8 mouse cellular contexts compared by ENCODE assay signal in the genomic region with DNA sequence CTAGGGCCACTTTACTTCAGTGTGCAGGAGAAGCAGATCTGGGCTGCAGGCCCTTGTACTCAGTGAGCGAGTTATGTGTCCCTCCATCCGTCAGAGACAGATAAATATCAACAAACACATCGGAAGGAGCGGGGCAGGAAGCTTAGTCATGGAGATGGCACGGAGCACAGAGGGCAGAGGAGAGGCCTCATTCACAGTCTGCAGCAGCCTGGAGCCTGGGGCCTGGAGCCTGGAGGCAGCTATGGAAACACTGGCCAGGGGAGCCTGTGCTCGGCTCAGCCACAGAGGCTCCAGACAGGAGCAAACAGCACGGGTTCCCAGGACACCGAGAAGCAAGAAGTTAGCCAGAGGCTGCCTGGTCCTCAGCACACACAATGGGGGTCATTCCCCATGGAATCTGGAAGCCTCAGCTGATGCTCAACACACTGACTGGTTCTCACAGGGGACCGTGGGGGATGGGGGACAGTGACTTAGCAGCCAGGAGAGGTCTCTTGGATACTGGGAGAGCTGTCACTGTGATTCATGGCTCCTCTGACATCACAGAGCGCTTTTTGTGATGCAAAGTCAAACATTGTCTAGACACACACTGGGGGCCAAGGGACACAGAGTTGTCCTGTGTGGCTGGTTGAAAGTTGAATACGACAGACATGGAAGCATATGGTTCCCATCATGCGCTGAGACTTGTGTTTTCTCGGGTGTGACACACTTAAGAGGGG.
DNase-seq lines count a peak whose midpoint lies in the region; ATAC-seq and TF ChIP-seq lines count a peak whose summit lies in the region.

No protein-coding gene starts in this region.

- no peaks in the 10 kb centered on the region for H3K36me3 ChIP-seq in heart, postnatal 0 days (replicated peaks; ENCODE audit: control insufficient read depth, insufficient read depth, low read length)
- no peaks in the 10 kb centered on the region for H3K36me3 ChIP-seq in limb, embryonic 11.5 days (ENCODE audit: control insufficient read depth, insufficient read depth, low read length)
- H3K36me3 ChIP-seq in neural tube, embryonic 14.5 days (ENCODE audit: control insufficient read depth, insufficient read depth, low read length), result no peaks in the 10 kb centered on the region

- peaks cover 7% of the 10 kb centered on the region; the same call in 1 of the 2 replicates for H3K4me1 ChIP-seq in heart, postnatal 0 days (ENCODE audit: control insufficient read depth, insufficient read depth)
- peaks cover 9% of the 10 kb centered on the region for H3K4me1 ChIP-seq in limb, embryonic 11.5 days (ENCODE audit: control insufficient read depth, insufficient read depth, low read length)
- 0 out of 2 replicates have a peak, but pooled peaks cover 5% of the 10 kb centered on the region for H3K4me1 ChIP-seq in neural tube, embryonic 14.5 days (ENCODE audit: control insufficient read depth, insufficient read depth, low read length)

- H3K4me3 ChIP-seq in heart, postnatal 0 days (ENCODE audit: low read depth, low read length), result no peak overlapping the region
- H3K4me3 ChIP-seq in limb, embryonic 11.5 days (ENCODE audit: low read depth, low read length), result no peak overlapping the region
- H3K4me3 ChIP-seq in neural tube, embryonic 14.5 days (ENCODE audit: low read depth, low read length), result no peak overlapping the region

- no peak for DNase-seq in heart, postnatal 0 days (ENCODE audit: low spot score)
- no peak for DNase-seq in heart, postnatal 4 days
- DNase-seq in embryo, embryonic 10 days (ENCODE audit: low spot score), result peak; percentile 82
- DNase-seq in limb, embryonic 11.5 days (ENCODE audit: low spot score), result no peak
- no peak for DNase-seq in thymus, adult 18-20 months
- no peak for DNase-seq in gastrocnemius, postnatal 4 days (ENCODE audit: low spot score in 2 of 2)
- no peak for DNase-seq in spleen, postnatal 10 days (ENCODE audit: low spot score in 2 of 2)

- no peak overlapping the region for H3K27ac ChIP-seq in heart, postnatal 0 days (ENCODE audit: low read depth)
- 0 out of 2 replicates have a peak overlapping the region, but pooled peaks have one; percentile 12 for H3K27ac ChIP-seq in limb, embryonic 11.5 days (replicated peaks; ENCODE audit: low read depth, low read length)
- H3K27ac ChIP-seq in neural tube, embryonic 14.5 days (ENCODE audit: low read depth, low read length), result 0 out of 2 replicates have a peak overlapping the region, but pooled peaks have one; percentile 34

- H3K9me3 ChIP-seq in heart, postnatal 0 days (replicated peaks; ENCODE audit: control insufficient read depth, low read length), result no peaks in the 10 kb centered on the region
- H3K9me3 ChIP-seq in limb, embryonic 11.5 days (ENCODE audit: control insufficient read depth, low read length), result peaks cover 4% of the 10 kb centered on the region; the same call in 1 of the 2 replicates
- no peaks in the 10 kb centered on the region for H3K9me3 ChIP-seq in neural tube, embryonic 14.5 days (ENCODE audit: control insufficient read depth, low read length)

- WGBS in heart, postnatal 0 days, result 56% methylated on average over 13 of the region's 13 CpGs
- WGBS in limb, embryonic 11.5 days, result 46% methylated on average over 13 of the region's 13 CpGs
- WGBS in neural tube, embryonic 14.5 days, result 10% methylated on average over 13 of the region's 13 CpGs

- TF ChIP-seq EP300 in heart, postnatal 0 days (IDR thresholded peaks at IDR 0.05; ENCODE audit: low read depth), result no peak

- H3K9ac ChIP-seq in heart, postnatal 0 days (replicated peaks; ENCODE audit: low read depth, low read length), result no peak overlapping the region
- H3K9ac ChIP-seq in limb, embryonic 11.5 days (ENCODE audit: low read length), result no peak overlapping the region
- H3K9ac ChIP-seq in neural tube, embryonic 14.5 days (replicated peaks; ENCODE audit: low read depth, low read length), result no peak overlapping the region

- ATAC-seq in heart, postnatal 0 days (ENCODE audit: insufficient read depth, low read depth), result peak; percentile 19; the same call in 1 of the 2 replicates
- no peak for ATAC-seq in limb, embryonic 11.5 days (ENCODE audit: insufficient number of reproducible peaks, low FRiP score, low TSS enrichment, low read depth)
- peak; percentile 77 for ATAC-seq in neural tube, embryonic 14.5 days (ENCODE audit: low read depth)

- H3K27me3 ChIP-seq in heart, postnatal 0 days (ENCODE audit: control insufficient read depth, insufficient read depth, low read length), result no peaks in the 10 kb centered on the region
- H3K27me3 ChIP-seq in limb, embryonic 11.5 days (ENCODE audit: control insufficient read depth, insufficient read depth, low read length), result no peaks in the 10 kb centered on the region
- no peaks in the 10 kb centered on the region for H3K27me3 ChIP-seq in neural tube, embryonic 14.5 days (ENCODE audit: control insufficient read depth, insufficient read depth, low read length)

- no peak overlapping the region for H3K4me2 ChIP-seq in heart, postnatal 0 days (ENCODE audit: low read depth, low read length)
- no peak overlapping the region for H3K4me2 ChIP-seq in limb, embryonic 11.5 days (ENCODE audit: low read depth, severe bottlenecking)
- H3K4me2 ChIP-seq in neural tube, embryonic 14.5 days (ENCODE audit: low read depth, low read length), result no peak overlapping the region

- TF ChIP-seq CTCF in heart, postnatal 0 days (IDR thresholded peaks at IDR 0.05; ENCODE audit: low read depth), result no peak
